Mouse (Mus musculus) olfactory bulb, adult 2 months (tissue): ENCODE measurements around the gene Pappa2. TPM values are rescaled to one million over a fixed set of nuclear protein-coding genes. Genes with fewer than 3 reads are reported as not detected.

ENCODE experiments used
- H3K27ac ChIP-seq: fragments of 200-500 bp; 2 replicates; pipeline ENCODE4 v1.5.1; 2012; ENCODE audit warnings: low read depth, low read length; ENCODE audit not compliant: insufficient read depth
- H3K4me1 ChIP-seq: fragments of 200-500 bp; 2 replicates; pipeline ENCODE4 v1.6.1; 2012; ENCODE audit warnings: low read length; ENCODE audit not compliant: control insufficient read depth, insufficient read depth
- H3K4me3 ChIP-seq: fragments of 200-500 bp; 2 replicates; pipeline ENCODE4 v1.5.1; 2012; ENCODE audit warnings: mild to moderate bottlenecking, low read depth, low read length, moderate library complexity; ENCODE audit not compliant: insufficient read depth
- CTCF ChIP-seq: fragments of 200-500 bp; IDR thresholded peaks from 2 replicates; pipeline ENCODE4 v1.5.1; 2012; ENCODE audit warnings: low read depth, mild to moderate bottlenecking, low read length, moderate library complexity; ENCODE audit not compliant: insufficient read depth
- POLR2A ChIP-seq: fragments of 200-500 bp; IDR thresholded peaks from 2 replicates; pipeline ENCODE4 v1.6.1; 2012; ENCODE audit warnings: mild to moderate bottlenecking, low read depth, low read length, moderate library complexity; ENCODE audit not compliant: insufficient read depth
- WGBS: fragments of 180-500 bp; shearing (Covaris S2); methylation state at CpG from one replicate; pipeline ENCODE4 v1.1.7; 2018; 5-methylcytosine and 5-hydroxymethylcytosine counted together
- polyA plus RNA-seq: library from polyadenylated mRNA; stranded (reverse); fragments of >200 nt; gene quantifications from 2 replicates; pipeline ENCODE4 v1.2.4, GENCODE M21; 2012; ENCODE audit warnings: low replicate concordance; ENCODE audit not compliant: missing spikeins, insufficient read depth, insufficient read length

The Pappa2 gene
- polyA plus RNA-seq, 1 experiment: not detected

DNA sequence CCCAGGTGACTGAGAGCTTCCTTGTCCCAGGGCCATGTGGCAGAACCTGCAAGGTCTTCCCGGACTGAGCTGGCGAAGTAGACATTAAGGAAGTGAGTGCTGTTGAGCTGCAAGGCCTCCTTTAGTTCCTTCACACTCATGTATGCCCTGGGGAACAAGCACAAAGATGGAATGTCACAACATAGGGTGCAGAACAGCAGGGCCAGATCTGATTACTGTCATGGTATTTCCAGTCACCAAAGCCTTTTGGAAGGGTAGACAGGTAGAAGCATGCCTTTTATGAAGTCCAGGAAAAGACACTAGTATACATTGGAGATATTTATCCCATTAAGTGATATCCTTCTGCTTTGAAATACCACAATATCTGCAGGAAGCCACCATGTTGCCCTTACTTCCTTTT lies 108.9 kb downstream of the Pappa2 start:
- Histone ChIP-seq H3K27ac (no peak overlapping the region), H3K4me3 (no peak overlapping the region), H3K4me1 (no peaks in the 10 kb centered on the region)
- TF ChIP-seq CTCF: no peak
- no peak for TF ChIP-seq POLR2A
- WGBS: 90% methylated on average over 2 of the region's 2 CpGs

DNA sequence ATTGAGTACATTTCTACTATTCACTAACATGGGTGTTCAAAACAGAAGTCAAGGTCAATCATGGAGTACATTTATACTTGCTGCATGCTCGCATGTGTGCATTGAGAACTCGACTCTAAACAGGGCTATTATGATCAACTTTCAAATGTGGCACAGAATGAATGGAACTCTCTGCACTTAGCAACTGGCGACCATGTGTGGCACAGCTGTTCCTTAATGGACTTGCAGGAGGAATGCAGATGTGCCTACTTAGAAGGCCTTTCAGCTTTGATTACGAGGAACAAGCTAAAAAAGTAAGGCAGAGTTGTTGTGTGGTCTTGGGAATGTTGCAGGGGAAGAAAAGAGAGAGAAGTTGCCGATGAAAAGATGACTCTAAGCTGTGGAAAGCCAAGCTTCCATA lies 120.1 kb downstream of the Pappa2 start:
- 65% methylated on average over 5 of the region's 5 CpGs for WGBS

DNA sequence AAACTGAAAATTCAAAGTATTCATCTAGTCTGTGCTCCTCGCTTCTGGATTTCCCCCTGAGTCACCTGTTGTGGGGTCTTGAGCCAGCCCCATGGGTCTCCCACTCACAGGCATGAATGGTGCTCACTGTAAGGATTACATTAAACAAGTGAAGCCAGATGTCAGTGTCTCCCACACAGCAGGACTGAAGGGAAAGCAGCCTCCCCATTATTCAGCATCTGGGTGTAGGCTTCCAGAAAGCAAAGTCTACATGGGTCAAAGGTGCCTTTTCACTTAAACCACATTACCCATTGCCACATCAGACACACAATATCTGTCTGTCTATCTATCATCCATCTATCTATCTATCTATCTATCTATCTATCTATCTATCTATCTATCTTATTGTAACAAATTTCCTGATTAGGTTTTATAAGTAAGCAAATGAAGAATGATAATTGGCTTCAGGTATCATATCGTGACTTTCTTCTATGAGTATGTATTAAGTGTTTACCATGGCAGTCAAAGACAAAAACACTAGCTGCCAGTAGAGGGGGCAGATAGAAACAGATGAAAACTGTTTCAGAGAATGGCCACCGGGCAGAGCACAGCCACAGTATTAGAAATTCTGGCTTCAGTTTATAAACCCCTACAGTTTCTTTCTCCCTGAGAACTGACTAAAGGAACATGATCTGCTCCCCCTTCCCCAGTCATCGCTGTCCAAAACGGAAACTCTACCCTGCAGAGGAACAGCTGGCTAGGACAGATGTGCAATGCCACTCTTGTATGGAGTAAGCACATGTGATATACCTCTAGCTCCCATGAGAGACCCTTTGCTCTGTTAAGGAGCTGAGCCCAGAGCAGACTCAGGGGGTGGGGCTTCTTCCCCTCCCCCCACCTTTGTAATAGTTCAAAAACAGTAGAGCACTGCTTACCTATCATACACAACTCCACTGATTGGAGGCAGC lies 126.1 kb downstream of the Pappa2 start:
- TF ChIP-seq POLR2A (no peak), CTCF (no peak)
- 65% methylated on average over 5 of the region's 5 CpGs for WGBS
- Histone ChIP-seq H3K27ac (no peak overlapping the region), H3K4me1 (no peaks in the 10 kb centered on the region; the same call in 1 of the 2 replicates), H3K4me3 (no peak overlapping the region)

More for the DNA sequence above, 120.1 kb downstream of the Pappa2 start:
- H3K27ac ChIP-seq: no peak overlapping the region
- no peaks in the 10 kb centered on the region for H3K4me1 ChIP-seq
- no peak overlapping the region for H3K4me3 ChIP-seq
- TF ChIP-seq CTCF: no peak
- TF ChIP-seq POLR2A: no peak

GRCm38 (mm10) chr1:158852836-158853567 lies 127.3 kb downstream of the Pappa2 start:
- H3K27ac ChIP-seq: no peak overlapping the region
- H3K4me1 ChIP-seq: no peaks in the 10 kb centered on the region; the same call in 1 of the 2 replicates
- no peak overlapping the region for H3K4me3 ChIP-seq
- 74% methylated on average over 14 of the region's 14 CpGs for WGBS
- TF ChIP-seq CTCF (no peak), POLR2A (no peak)

DNA sequence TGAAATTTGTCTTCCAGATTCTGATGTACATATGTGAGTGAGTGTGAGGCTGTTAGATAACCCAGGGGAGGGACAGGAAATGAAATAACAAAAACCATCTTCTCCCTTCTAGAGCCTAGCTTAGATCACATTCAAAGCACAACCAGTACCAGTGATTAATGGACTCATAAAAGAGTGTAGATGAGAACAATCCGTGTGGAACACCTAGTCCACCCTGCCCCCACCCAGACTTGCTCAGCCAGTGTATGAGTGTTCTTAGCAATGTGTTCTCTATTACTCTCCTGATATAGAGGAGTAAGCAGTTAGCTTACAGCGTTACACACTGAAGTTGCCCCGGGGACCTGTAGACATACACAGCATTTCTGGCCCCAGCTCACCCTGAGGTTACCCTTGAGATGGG lies 129.8 kb downstream of the Pappa2 start:
- Histone ChIP-seq H3K4me3 (no peak overlapping the region), H3K4me1 (no peaks in the 10 kb centered on the region; the same call in 1 of the 2 replicates), H3K27ac (no peak overlapping the region)
- WGBS: 79% methylated on average over 3 of the region's 3 CpGs
- TF ChIP-seq POLR2A (no peak), CTCF (no peak)

- no peak for TF ChIP-seq CTCF
- TF ChIP-seq POLR2A: no peak
- WGBS: 77% methylated on average over 10 of the region's 10 CpGs
- H3K4me1 ChIP-seq: no peaks in the 10 kb centered on the region
- H3K27ac ChIP-seq: no peak overlapping the region
- H3K4me3 ChIP-seq: no peak overlapping the region
Measured at GRCm38 (mm10) chr1:158844604-158845003, 135.7 kb downstream of the Pappa2 start.

DNA sequence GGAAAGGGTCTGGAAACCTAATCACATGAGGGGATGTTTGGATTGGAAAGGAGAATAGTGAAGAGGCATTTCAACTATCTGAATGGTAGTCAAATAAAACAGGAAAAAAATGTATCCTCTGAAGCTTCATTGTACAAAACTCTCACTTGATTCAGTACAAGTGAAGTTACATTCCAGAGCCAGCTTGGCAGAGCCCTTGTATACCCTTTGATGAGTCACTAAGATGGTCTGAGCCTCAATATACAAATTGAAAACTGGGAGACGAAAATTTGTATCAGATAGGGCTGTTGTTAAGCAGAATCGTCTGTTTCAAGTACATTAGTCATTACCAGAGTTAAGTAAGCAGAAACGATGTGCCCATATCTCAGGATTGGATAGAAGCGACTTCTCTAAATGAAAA lies 143.1 kb downstream of the Pappa2 start:
- H3K27ac ChIP-seq: no peak overlapping the region

GRCm38 (mm10) chr1:158830152-158830551 lies 150.1 kb downstream of the Pappa2 start:
- TF ChIP-seq CTCF: no peak
- no peak for TF ChIP-seq POLR2A
- Histone ChIP-seq H3K27ac (no peak overlapping the region), H3K4me3 (no peak overlapping the region), H3K4me1 (no peaks in the 10 kb centered on the region)
- WGBS: 71% methylated on average over 3 of the region's 3 CpGs

More for the DNA sequence above, 143.1 kb downstream of the Pappa2 start:
- Histone ChIP-seq H3K4me1 (no peaks in the 10 kb centered on the region), H3K4me3 (no peak overlapping the region)
- TF ChIP-seq POLR2A: no peak
- no peak for TF ChIP-seq CTCF
- WGBS: 81% methylated on average over 4 of the region's 4 CpGs

GRCm38 (mm10) chr1:158827931-158828330 lies 152.4 kb downstream of the Pappa2 start:
- no peak overlapping the region for H3K4me3 ChIP-seq
- no peak overlapping the region for H3K27ac ChIP-seq
- H3K4me1 ChIP-seq: no peaks in the 10 kb centered on the region
- TF ChIP-seq CTCF: no peak
- TF ChIP-seq POLR2A: no peak
